Mouse (Mus musculus) hindbrain, embryonic 12.5 days (tissue): ENCODE results near the gene Galnt7. TPM values are rescaled to one million over a fixed set of nuclear protein-coding genes. Genes with fewer than 3 reads are reported as not detected.
"Not testable (repeated sequence)": the region's sequence is repeated elsewhere in the genome, so short reads cannot be mapped to it uniquely, and the experiment has no call there.

Experiments used
- ATAC-seq: fragments of 200-750 bp; cut with Nextera tagmentation; 2 replicates; pipeline ENCODE4 v1.8.0; 2017; ENCODE audit warnings: moderate TSS enrichment; ENCODE audit not compliant: low FRiP score
- H3K27ac ChIP-seq: fragments of 300-500 bp; sonication (generic); 2 replicates; pipeline ENCODE4 v1.5.1; 2016; ENCODE audit warnings: mild to moderate bottlenecking
- H3K27me3 ChIP-seq: fragments of 300-500 bp; sonication (generic); 2 replicates; pipeline ENCODE4 v1.6.1; 2016; ENCODE audit warnings: mild to moderate bottlenecking
- H3K36me3 ChIP-seq: fragments of 300-500 bp; sonication (generic); 2 replicates; pipeline ENCODE4 v1.6.1; 2016; ENCODE audit warnings: mild to moderate bottlenecking
- H3K4me1 ChIP-seq: fragments of 300-500 bp; sonication (generic); 2 replicates; pipeline ENCODE4 v1.6.1; 2016
- H3K4me2 ChIP-seq: fragments of 300-500 bp; sonication (generic); replicated peaks from 2 replicates; pipeline ENCODE4 v1.6.1; 2016; ENCODE audit warnings: mild to moderate bottlenecking
- H3K4me3 ChIP-seq: fragments of 300-500 bp; sonication (generic); 2 replicates; pipeline ENCODE4 v1.5.1; 2016; ENCODE audit warnings: mild to moderate bottlenecking
- H3K9ac ChIP-seq: fragments of 300-500 bp; sonication (generic); 2 replicates; pipeline ENCODE4 v1.6.1; 2016; ENCODE audit warnings: mild to moderate bottlenecking, moderate library complexity
- H3K9me3 ChIP-seq: fragments of 300-500 bp; sonication (generic); replicated peaks from 2 replicates; pipeline ENCODE4 v1.6.1; 2016; ENCODE audit warnings: mild to moderate bottlenecking
- WGBS: fragments of 180-500 bp; shearing (Covaris S2); methylation state at CpG from one replicate; pipeline ENCODE4 v1.1.7; 2016; 5-methylcytosine and 5-hydroxymethylcytosine counted together
- polyA plus RNA-seq: library from polyadenylated mRNA; unstranded; fragments of >200 nt; fragmentation: Nextera tagmentation; extraction: Ambion mirVana; gene quantifications from 2 replicates; pipeline ENCODE4 v1.2.1, GENCODE M21; 2016

The Galnt7 gene
- polyA plus RNA-seq, 1 experiment from 2014 or later, result 17.8 TPM

- no peak overlapping the region for H3K9ac ChIP-seq
- H3K27me3 ChIP-seq, result no peaks in the 10 kb centered on the region
- ATAC-seq, result no peak
- H3K4me2 ChIP-seq, result no peak overlapping the region
- H3K4me3 ChIP-seq, result no peak overlapping the region
- H3K27ac ChIP-seq, result no peak overlapping the region
- 0 out of 2 replicates have a peak, but pooled peaks cover 6% of the 10 kb centered on the region for H3K36me3 ChIP-seq
- 89% methylated on average over 12 of the region's 12 CpGs for WGBS
- H3K9me3 ChIP-seq, result no peaks in the 10 kb centered on the region
- H3K4me1 ChIP-seq, result no peaks in the 10 kb centered on the region
Measured at GRCm38 (mm10) chr8:57520186-57520786, 132.5 kb downstream of the Galnt7 start.

GRCm38 (mm10) chr8:57517723-57518122 lies 135.1 kb downstream of the Galnt7 start:
- Histone ChIP-seq H3K4me3 (no peak overlapping the region), H3K27me3 (no peaks in the 10 kb centered on the region), H3K4me1 (peaks cover 9% of the 10 kb centered on the region), H3K4me2 (no peak overlapping the region), H3K27ac (no peak overlapping the region), H3K36me3 (0 out of 2 replicates have a peak, but pooled peaks cover 5% of the 10 kb centered on the region), H3K9ac (no peak overlapping the region), H3K9me3 (no peaks in the 10 kb centered on the region)
- ATAC-seq, result no peak
- WGBS, result 90% methylated on average over 3 of the region's 3 CpGs

GRCm38 (mm10) chr8:57516685-57517084 lies 136.1 kb downstream of the Galnt7 start:
- H3K9ac ChIP-seq, H3K27me3 ChIP-seq, H3K4me2 ChIP-seq, H3K27ac ChIP-seq, H3K36me3 ChIP-seq, H3K4me1 ChIP-seq, ATAC-seq, H3K9me3 ChIP-seq, H3K4me3 ChIP-seq: not testable (repeated sequence)
- WGBS, result 92% methylated on average over 4 of the region's 5 CpGs

DNA sequence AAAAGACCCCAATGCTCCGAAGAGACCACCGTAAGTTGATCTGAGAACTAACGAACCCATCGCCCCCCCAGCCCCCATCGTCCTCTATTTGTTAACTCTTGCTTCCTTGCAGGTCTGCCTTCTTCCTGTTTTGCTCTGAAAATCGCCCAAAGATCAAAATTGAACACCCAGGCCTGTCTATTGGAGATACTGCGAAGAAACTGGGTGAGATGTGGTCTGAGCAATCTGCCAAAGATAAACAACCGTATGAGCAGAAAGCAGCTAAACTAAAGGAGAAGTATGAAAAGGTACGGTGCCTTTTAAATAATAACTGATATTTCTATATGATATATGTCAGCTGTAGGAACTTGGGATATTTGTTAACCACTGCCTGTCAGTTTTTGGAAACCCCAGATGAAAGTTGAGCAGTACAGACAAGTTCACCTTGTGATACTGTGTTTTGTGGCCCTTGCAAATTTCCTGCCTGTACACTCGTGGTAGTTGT lies 139.6 kb downstream of the Galnt7 start:
- H3K27me3 ChIP-seq, H3K4me1 ChIP-seq, ATAC-seq, H3K9me3 ChIP-seq, H3K27ac ChIP-seq, H3K36me3 ChIP-seq: not testable (repeated sequence)
- Histone ChIP-seq H3K4me2 (peak overlapping the region; percentile 74), H3K9ac (peak overlapping the region; percentile 97), H3K4me3 (peak overlapping the region; percentile 80)
- WGBS, result 31% methylated on average over 10 of the region's 10 CpGs

GRCm38 (mm10) chr8:57512141-57513056 lies 140.4 kb downstream of the Galnt7 start:
- WGBS, result under 1% methylated on average over 65 of the region's 96 CpGs
- H3K27me3 ChIP-seq, result no peaks in the 10 kb centered on the region
- peak; percentile 58 for ATAC-seq

GRCm38 (mm10) chr8:57511316-57512118 lies 141.3 kb downstream of the Galnt7 start, which contains the start of gene Hmgb2:
Gene Hmgb2, plus strand, starts transcription at chr8:57511907.
- Histone ChIP-seq H3K27me3 (no peaks in the 10 kb centered on the region), H3K4me2 (peak within 1 kb of the TSS; percentile 86), H3K9ac (peak within 1 kb of the TSS; percentile 97), H3K27ac (peak within 1 kb of the TSS; percentile 100), H3K4me3 (peak within 1 kb of the TSS; percentile 80), H3K4me1 (peaks cover 9% of the 10 kb centered on the region), H3K36me3 (0 out of 2 replicates have a peak, but pooled peaks cover 5% of the 10 kb centered on the region), H3K9me3 (no peaks in the 10 kb centered on the region)
- peak; percentile 100 for ATAC-seq
- WGBS, result under 1% methylated on average over 62 of the region's 63 CpGs

More at GRCm38 (mm10) chr8:57512141-57513056, 140.4 kb downstream of the Galnt7 start:
- Histone ChIP-seq H3K36me3 (0 out of 2 replicates have a peak, but pooled peaks cover 5% of the 10 kb centered on the region), H3K4me2 (peak overlapping the region; percentile 74), H3K9me3 (no peaks in the 10 kb centered on the region), H3K4me3 (peak overlapping the region; percentile 80), H3K27ac (peak overlapping the region; percentile 100), H3K9ac (peak overlapping the region; percentile 97), H3K4me1 (peaks cover 9% of the 10 kb centered on the region)

DNA sequence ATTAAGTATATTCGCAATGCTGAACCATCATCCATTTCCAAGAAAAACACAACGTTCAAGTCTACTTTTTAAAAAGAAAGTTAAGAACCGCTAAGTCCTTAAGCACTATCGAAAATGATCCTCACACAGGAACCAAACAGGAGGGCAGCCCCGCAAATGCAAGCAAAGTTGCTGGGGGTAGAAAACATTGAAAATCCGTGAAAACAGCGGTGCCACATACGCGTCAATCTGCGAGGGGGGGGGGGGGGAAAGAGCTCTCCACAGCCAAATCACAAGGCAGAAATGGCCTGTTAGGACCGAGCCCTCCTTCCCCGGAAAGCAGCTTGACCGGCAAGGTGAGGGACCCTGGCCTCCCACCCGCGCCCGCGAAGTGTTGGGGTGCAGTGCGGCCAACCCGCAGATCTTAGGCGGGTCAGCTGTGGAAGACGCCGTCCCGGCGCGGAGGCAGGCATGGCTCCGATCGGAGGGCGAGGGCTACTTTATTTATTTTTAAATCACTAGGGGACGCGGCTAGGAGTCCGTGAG lies 142.0 kb downstream of the Galnt7 start:
- WGBS, result 2% methylated on average over 31 of the region's 31 CpGs
- peak overlapping the region; percentile 86 for H3K4me2 ChIP-seq
- H3K4me1 ChIP-seq, result peaks cover 9% of the 10 kb centered on the region
- no peaks in the 10 kb centered on the region for H3K27me3 ChIP-seq
- H3K4me3 ChIP-seq, result peak overlapping the region; percentile 80
- H3K9me3 ChIP-seq, result no peaks in the 10 kb centered on the region
- peak overlapping the region; percentile 75 for H3K9ac ChIP-seq
- ATAC-seq, result no peak; the same call in 1 of the 2 replicates
- peak overlapping the region; percentile 100 for H3K27ac ChIP-seq
- 0 out of 2 replicates have a peak, but pooled peaks cover 3% of the 10 kb centered on the region for H3K36me3 ChIP-seq

- H3K36me3 ChIP-seq, result no peaks in the 10 kb centered on the region
- no peak overlapping the region for H3K27ac ChIP-seq
- H3K9ac ChIP-seq, result no peak overlapping the region
- 87% methylated on average over 4 of the region's 4 CpGs for WGBS
- H3K27me3 ChIP-seq, result no peaks in the 10 kb centered on the region
- no peak overlapping the region for H3K4me2 ChIP-seq
- no peak overlapping the region for H3K4me3 ChIP-seq
- H3K4me1 ChIP-seq, result peaks cover 8% of the 10 kb centered on the region
- ATAC-seq, result no peak
- H3K9me3 ChIP-seq, result no peaks in the 10 kb centered on the region
Measured at GRCm38 (mm10) chr8:57508657-57509056, 144.2 kb downstream of the Galnt7 start.

DNA sequence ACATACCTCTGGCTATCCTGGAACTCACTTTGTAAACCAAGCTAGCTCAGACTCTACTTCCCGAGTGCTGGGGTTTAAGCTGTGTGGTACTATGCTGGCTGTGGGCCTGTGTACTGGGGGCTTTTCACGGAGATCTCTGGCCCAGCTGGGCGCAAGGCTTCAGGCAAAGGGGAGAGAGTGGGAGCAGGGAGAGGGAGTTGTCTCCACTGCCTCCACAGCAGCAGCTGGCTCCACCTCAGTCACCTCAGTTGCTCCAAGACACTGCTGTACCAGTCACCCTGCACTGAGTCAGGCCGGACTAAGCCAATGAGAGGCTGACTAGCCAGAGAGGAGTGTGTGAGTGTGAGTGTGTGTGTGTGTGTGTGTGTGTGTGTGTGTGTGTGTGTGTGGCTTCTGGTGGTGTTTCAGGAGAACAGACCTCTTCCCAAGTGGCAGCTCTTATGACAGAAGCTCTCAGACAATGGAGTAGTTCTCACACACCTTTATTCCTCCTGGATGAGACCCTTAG lies 145.2 kb downstream of the Galnt7 start:
- Histone ChIP-seq H3K4me2 (no peak overlapping the region), H3K36me3 (no peaks in the 10 kb centered on the region), H3K9ac (no peak overlapping the region), H3K9me3 (no peaks in the 10 kb centered on the region), H3K4me1 (no peaks in the 10 kb centered on the region), H3K27ac (no peak overlapping the region), H3K4me3 (no peak overlapping the region), H3K27me3 (no peaks in the 10 kb centered on the region)
- 83% methylated on average over 4 of the region's 4 CpGs for WGBS
- ATAC-seq, result no peak

- 90% methylated on average over 1 of the region's 1 CpGs for WGBS
- not testable (repeated sequence) for H3K4me2 ChIP-seq, H3K4me1 ChIP-seq, H3K27me3 ChIP-seq, H3K4me3 ChIP-seq, H3K9me3 ChIP-seq, H3K36me3 ChIP-seq, ATAC-seq, H3K27ac ChIP-seq, H3K9ac ChIP-seq
Measured at GRCm38 (mm10) chr8:57505500-57505899, 147.3 kb downstream of the Galnt7 start.

DNA sequence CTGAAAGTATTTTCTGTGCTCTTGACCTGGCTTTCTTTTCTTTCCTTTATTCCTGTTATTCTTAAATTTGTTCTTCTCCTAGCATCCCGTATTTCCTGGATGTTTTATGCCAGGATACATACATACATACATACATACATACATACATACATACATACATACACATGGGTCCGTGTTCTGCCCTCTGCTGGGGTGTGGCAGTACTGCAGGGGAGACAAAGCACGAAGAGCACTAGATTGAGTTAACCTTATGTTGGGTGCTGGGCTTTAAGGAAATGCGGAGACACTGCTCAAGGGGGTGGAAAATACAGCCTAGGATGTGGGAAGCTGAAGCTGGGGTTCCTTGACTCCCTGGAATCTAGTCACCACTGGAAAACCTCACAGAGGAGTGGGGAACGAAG lies 149.2 kb downstream of the Galnt7 start:
- Histone ChIP-seq H3K9me3 (no peaks in the 10 kb centered on the region), H3K9ac (no peak overlapping the region), H3K27ac (no peak overlapping the region), H3K4me2 (no peak overlapping the region), H3K4me3 (no peak overlapping the region), H3K4me1 (peaks cover 6% of the 10 kb centered on the region; the same call in 1 of the 2 replicates), H3K36me3 (no peaks in the 10 kb centered on the region), H3K27me3 (no peaks in the 10 kb centered on the region)
- no peak for ATAC-seq
- WGBS, result 49% methylated on average over 5 of the region's 5 CpGs
